Mouse (Mus musculus) heart, embryonic 12.5 days (tissue): ENCODE data around the gene Gpr68. TPM values are rescaled to one million over a fixed set of nuclear protein-coding genes. Genes with fewer than 3 reads are reported as not detected.

Experiments used
- ATAC-seq: fragments of 200-750 bp; cut with Nextera tagmentation; 2 replicates; pipeline ENCODE4 v1.8.0; 2017; ENCODE audit warnings: moderate TSS enrichment, moderate library complexity; ENCODE audit not compliant: insufficient number of reproducible peaks, low FRiP score
- H3K27ac ChIP-seq: fragments of 300-500 bp; sonication (generic); 2 replicates; pipeline ENCODE4 v1.5.1; 2016; ENCODE audit warnings: mild to moderate bottlenecking, moderate library complexity; ENCODE audit not compliant: poor library complexity, severe bottlenecking
- H3K27me3 ChIP-seq: fragments of 300-500 bp; sonication (generic); replicated peaks from 2 replicates; pipeline ENCODE4 v1.6.1; 2016; ENCODE audit warnings: mild to moderate bottlenecking, moderate library complexity
- H3K36me3 ChIP-seq: fragments of 300-500 bp; sonication (generic); 2 replicates; pipeline ENCODE4 v1.6.1; 2016; ENCODE audit warnings: mild to moderate bottlenecking, moderate library complexity
- H3K4me1 ChIP-seq: fragments of 300-500 bp; sonication (generic); replicated peaks from 2 replicates; pipeline ENCODE4 v1.6.1; 2016; ENCODE audit warnings: mild to moderate bottlenecking
- H3K4me2 ChIP-seq: fragments of 300-500 bp; sonication (generic); 2 replicates; pipeline ENCODE4 v1.6.1; 2016; ENCODE audit warnings: mild to moderate bottlenecking, moderate library complexity
- H3K4me3 ChIP-seq: fragments of 300-500 bp; sonication (generic); 2 replicates; pipeline ENCODE4 v1.5.1; 2016; ENCODE audit warnings: mild to moderate bottlenecking
- H3K9ac ChIP-seq: fragments of 300-500 bp; sonication (generic); 2 replicates; pipeline ENCODE4 v1.6.1; 2016; ENCODE audit warnings: mild to moderate bottlenecking, moderate library complexity
- H3K9me3 ChIP-seq: fragments of 300-500 bp; sonication (generic); replicated peaks from 2 replicates; pipeline ENCODE4 v1.6.1; 2016; ENCODE audit warnings: mild to moderate bottlenecking, moderate library complexity
- WGBS: fragments of 180-500 bp; shearing (Covaris S2); methylation state at CpG from one replicate; pipeline ENCODE4 v1.1.7; 2016; 5-methylcytosine and 5-hydroxymethylcytosine counted together
- polyA plus RNA-seq: library from polyadenylated mRNA; unstranded; fragments of >200 nt; fragmentation: Nextera tagmentation; extraction: Ambion mirVana; gene quantifications from 2 replicates; pipeline ENCODE4 v1.2.1, GENCODE M21; 2016

Gpr68 gene
- polyA plus RNA-seq, 1 experiment from 2014 or later, result 6.2 TPM

GRCm38 (mm10) chr12:100943146-100943545, 35.1 kb upstream of the Gpr68 start:
- Histone ChIP-seq H3K27me3 (peaks cover 82% of the 10 kb centered on the region), H3K9me3 (no peaks in the 10 kb centered on the region), H3K9ac (no peak overlapping the region), H3K4me1 (no peaks in the 10 kb centered on the region), H3K27ac (no peak overlapping the region), H3K4me3 (no peak overlapping the region), H3K4me2 (no peak overlapping the region), H3K36me3 (peaks cover 6% of the 10 kb centered on the region; the same call in 1 of the 2 replicates)
- ATAC-seq, result no peak
- WGBS, result 82% methylated on average over 4 of the region's 4 CpGs

DNA sequence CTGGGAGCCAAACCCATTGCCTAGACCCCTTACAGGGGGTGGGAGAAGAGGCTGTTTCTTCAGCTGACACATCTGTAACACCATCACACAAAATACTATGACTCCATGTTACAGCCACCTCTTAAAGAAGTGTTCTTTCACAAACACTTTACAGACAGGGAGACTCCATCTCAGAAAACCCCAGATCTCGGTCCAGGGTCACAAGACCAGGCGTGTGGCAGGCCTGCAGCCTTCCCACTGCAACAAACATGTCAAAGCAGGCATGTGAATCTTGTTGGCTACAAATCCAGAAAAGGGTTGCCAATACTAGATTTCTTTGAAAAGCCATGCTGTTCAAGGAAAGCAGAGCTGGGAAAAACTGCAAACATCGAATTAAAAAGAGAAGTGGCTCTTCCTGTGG, 33.4 kb upstream of the Gpr68 start:
- Histone ChIP-seq H3K4me1 (no peaks in the 10 kb centered on the region), H3K27me3 (peaks cover 76% of the 10 kb centered on the region), H3K4me2 (no peak overlapping the region), H3K4me3 (no peak overlapping the region), H3K9ac (no peak overlapping the region), H3K9me3 (no peaks in the 10 kb centered on the region), H3K27ac (no peak overlapping the region), H3K36me3 (peaks cover under 1% of the 10 kb centered on the region; the same call in 1 of the 2 replicates)
- WGBS, result 75% methylated on average over 3 of the region's 3 CpGs
- ATAC-seq, result no peak

DNA sequence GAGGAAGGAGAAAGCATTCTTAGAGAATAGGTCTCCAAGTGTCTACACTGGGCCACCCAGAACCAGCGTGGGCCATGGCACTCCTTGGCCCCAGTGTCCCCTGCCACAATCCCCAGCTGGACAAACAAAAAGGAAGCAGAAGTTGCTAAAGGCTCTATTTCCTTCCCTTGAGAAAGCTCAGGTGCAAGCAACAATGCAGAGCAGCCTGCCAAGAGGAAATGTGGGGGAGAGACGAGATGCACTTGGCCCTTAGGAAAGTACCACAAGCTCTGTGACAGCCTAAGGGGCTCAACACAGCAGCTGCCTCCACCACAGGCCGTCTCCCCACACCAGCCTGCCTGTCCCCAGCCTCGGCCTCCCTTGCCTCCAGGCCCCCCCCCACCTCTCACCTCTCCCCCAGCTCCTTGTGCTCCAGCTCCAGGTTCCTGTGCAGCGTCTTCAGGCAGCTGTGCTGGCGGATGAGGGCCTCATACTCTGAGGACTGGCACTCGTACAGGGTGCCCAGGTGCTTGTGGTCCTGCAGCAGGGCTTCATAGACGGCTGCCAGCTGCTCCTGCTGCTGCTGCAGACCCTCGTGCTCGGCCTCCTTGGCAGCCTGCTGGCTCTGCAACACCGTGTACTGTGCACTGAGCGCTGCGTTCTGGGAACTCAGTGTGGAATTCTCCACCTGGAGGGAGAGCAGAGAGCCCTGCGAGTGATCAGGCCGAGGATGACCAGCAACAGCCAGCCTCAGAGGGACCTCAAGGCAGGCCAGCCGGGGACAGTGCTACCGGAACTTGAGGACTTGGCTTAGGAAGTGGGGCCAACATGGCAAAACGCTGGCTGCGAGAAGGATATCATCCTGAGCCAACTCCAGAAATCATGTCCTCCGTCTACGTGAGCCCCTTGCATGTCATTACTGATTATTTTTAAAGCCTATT, 29.7 kb upstream of the Gpr68 start:
- Histone ChIP-seq H3K27ac (no peak overlapping the region), H3K9ac (no peak overlapping the region), H3K27me3 (peaks cover 40% of the 10 kb centered on the region)

GRCm38 (mm10) chr12:100936737-100937136, 28.7 kb upstream of the Gpr68 start:
- WGBS, result 83% methylated on average over 4 of the region's 4 CpGs

More for the DNA sequence above, 29.7 kb upstream of the Gpr68 start:
- Histone ChIP-seq H3K4me2 (no peak overlapping the region), H3K4me1 (no peaks in the 10 kb centered on the region; the same call in 1 of the 2 replicates), H3K4me3 (no peak overlapping the region), H3K9me3 (no peaks in the 10 kb centered on the region), H3K36me3 (no peaks in the 10 kb centered on the region)
- no peak; the same call in 1 of the 2 replicates for ATAC-seq
- WGBS, result 73% methylated on average over 21 of the region's 21 CpGs

GRCm38 (mm10) chr12:100936116-100936515, 28.1 kb upstream of the Gpr68 start:
- no peaks in the 10 kb centered on the region; the same call in 1 of the 2 replicates for H3K4me1 ChIP-seq
- peak; percentile 44 for ATAC-seq
- no peak overlapping the region for H3K27ac ChIP-seq
- 13% methylated on average over 2 of the region's 2 CpGs for WGBS
- H3K9ac ChIP-seq, result no peak overlapping the region
- peaks cover 29% of the 10 kb centered on the region for H3K27me3 ChIP-seq
- no peaks in the 10 kb centered on the region for H3K36me3 ChIP-seq
- no peaks in the 10 kb centered on the region for H3K9me3 ChIP-seq
- no peak overlapping the region for H3K4me2 ChIP-seq
- no peak overlapping the region for H3K4me3 ChIP-seq

More at GRCm38 (mm10) chr12:100936737-100937136, 28.7 kb upstream of the Gpr68 start:
- Histone ChIP-seq H3K4me2 (no peak overlapping the region), H3K4me1 (no peaks in the 10 kb centered on the region; the same call in 1 of the 2 replicates), H3K4me3 (no peak overlapping the region), H3K27ac (no peak overlapping the region), H3K9ac (no peak overlapping the region), H3K27me3 (peaks cover 36% of the 10 kb centered on the region), H3K36me3 (no peaks in the 10 kb centered on the region), H3K9me3 (no peaks in the 10 kb centered on the region)
- ATAC-seq, result no peak

DNA sequence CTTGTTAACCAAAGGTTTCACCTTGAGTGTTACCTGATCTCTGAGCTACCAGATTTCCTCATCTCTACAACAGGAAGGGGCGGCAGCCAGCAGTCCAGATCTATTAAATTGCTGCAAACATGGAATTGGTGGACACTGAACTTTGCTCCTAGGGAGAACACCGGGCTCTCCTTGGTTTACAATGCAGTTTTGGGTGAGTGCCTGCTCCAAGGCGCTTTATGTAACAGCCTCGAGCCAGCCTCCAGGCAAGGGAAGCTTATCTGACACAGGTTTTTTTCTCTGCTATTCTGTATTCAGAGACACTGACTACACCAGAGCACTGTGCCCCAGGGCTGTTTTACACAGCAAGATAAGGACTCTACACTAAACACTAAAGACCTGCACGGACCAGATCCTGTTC, 26.8 kb upstream of the Gpr68 start:
- H3K9ac ChIP-seq, result no peak overlapping the region
- no peaks in the 10 kb centered on the region for H3K9me3 ChIP-seq
- H3K27me3 ChIP-seq, result peaks cover 25% of the 10 kb centered on the region
- no peaks in the 10 kb centered on the region for H3K36me3 ChIP-seq
- no peak overlapping the region for H3K4me2 ChIP-seq
- ATAC-seq, result no peak
- no peak overlapping the region for H3K4me3 ChIP-seq
- H3K4me1 ChIP-seq, result no peaks in the 10 kb centered on the region; the same call in 1 of the 2 replicates
- 56% methylated on average over 5 of the region's 5 CpGs for WGBS
- no peak overlapping the region for H3K27ac ChIP-seq

DNA sequence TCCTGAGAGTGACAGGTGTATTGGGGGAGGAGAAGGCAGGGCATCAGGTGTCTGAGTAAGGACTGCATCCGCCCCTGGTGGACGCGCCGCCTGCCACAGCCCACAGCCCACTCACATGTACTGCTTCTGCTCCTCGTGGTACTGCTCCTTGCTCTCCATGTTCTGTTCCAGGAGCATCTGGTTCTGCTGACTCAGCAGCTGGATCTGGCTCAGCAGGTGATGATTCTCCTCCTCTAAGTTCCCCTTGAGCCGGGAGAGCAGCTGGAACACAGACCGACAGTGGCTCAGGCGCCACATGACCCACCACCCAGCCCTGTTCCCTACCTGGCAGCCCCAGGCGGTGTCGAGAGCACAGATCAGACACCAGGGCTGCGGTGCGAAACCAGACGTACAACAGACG, 23.7 kb upstream of the Gpr68 start:
- Histone ChIP-seq H3K27me3 (peaks cover 4% of the 10 kb centered on the region; the same call in 1 of the 2 replicates), H3K36me3 (no peaks in the 10 kb centered on the region), H3K9ac (no peak overlapping the region), H3K9me3 (no peaks in the 10 kb centered on the region), H3K4me2 (no peak overlapping the region), H3K4me1 (no peaks in the 10 kb centered on the region; the same call in 1 of the 2 replicates), H3K4me3 (no peak overlapping the region), H3K27ac (no peak overlapping the region)
- WGBS, result 94% methylated on average over 14 of the region's 14 CpGs
- ATAC-seq, result no peak

DNA sequence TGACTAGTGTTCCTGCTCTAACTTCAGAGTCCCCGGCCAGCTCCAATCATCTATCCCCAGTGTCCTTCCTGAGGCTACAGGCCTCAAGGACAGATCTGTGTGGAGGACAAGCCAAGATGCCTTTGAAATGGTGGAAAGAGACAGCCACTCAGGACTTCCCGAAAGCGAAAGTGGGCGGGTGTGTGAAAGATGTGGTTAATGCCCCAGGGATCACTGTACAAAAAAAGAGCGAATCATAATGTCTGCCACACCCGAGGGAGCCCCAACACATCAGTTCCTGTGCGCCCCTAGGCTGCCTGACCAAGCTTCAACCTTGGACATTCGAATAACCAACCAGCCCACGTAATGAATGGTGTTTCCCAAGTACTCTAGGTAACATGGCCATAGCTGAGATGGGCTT, 20.3 kb upstream of the Gpr68 start:
- H3K27ac ChIP-seq, result no peak overlapping the region
- H3K4me2 ChIP-seq, result no peak overlapping the region
- WGBS, result 90% methylated on average over 9 of the region's 9 CpGs
- H3K9me3 ChIP-seq, result no peaks in the 10 kb centered on the region
- no peak for ATAC-seq
- no peaks in the 10 kb centered on the region for H3K4me1 ChIP-seq
- no peak overlapping the region for H3K9ac ChIP-seq
- no peak overlapping the region for H3K4me3 ChIP-seq
- no peaks in the 10 kb centered on the region for H3K36me3 ChIP-seq
- peaks cover 4% of the 10 kb centered on the region; the same call in 1 of the 2 replicates for H3K27me3 ChIP-seq

DNA sequence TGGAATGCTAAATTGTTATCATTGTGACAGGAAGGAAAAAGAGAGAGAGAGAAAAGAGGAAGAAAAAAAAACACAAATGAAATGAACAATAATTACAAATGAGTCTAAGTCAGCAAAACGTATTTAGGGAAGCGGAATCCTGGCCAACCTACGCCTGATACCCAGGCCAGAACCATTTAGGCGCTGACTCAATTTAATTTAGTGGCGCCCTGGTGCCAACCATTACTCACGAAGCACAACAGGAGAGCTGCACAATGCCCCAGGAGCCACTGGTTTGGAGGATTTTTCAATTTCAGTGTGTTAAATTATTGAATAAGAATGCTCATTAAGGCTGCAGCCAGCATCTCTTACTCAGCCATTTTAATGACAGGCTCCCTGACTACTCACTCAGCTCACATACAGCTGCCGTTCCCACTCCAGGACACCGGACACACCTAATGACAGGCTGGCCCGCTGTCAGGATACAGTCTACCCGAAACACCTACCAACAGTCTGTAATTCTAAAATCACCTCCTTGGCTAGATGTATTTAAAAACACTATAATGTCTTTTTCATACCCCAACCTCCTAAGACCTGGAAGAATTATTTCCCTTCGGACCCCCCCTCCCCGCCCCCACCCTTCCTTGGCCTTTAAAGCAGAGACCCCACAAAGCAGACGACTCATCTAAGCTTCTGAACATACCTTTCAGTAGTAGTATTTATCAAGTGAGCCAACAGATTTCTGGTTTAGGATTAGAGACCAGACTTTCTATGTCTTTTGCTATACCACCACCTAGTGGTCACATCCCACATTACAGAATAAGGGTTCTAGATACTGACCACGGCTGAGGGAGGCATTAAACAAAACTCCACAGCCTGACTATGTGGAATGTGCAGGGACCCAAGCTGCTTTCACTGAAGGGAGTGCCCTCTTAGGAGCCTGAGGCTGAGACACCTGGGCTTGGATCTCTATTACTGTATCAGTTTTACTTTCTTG, 17.9 kb upstream of the Gpr68 start:
- no peak; the same call in 1 of the 2 replicates for ATAC-seq
- WGBS, result 65% methylated on average over 14 of the region's 14 CpGs

GRCm38 (mm10) chr12:100924646-100925339, 16.8 kb upstream of the Gpr68 start:
- no peak overlapping the region for H3K9ac ChIP-seq
- peaks cover 12% of the 10 kb centered on the region; the same call in 1 of the 2 replicates for H3K27me3 ChIP-seq
- no peaks in the 10 kb centered on the region for H3K36me3 ChIP-seq
- H3K4me1 ChIP-seq, result no peaks in the 10 kb centered on the region
- H3K4me3 ChIP-seq, result no peak overlapping the region
- no peak overlapping the region for H3K4me2 ChIP-seq
- WGBS, result 83% methylated on average over 15 of the region's 15 CpGs
- no peak overlapping the region for H3K27ac ChIP-seq
- no peak for ATAC-seq
- no peaks in the 10 kb centered on the region for H3K9me3 ChIP-seq

More for the DNA sequence above, 17.9 kb upstream of the Gpr68 start:
- Histone ChIP-seq H3K36me3 (no peaks in the 10 kb centered on the region), H3K4me2 (no peak overlapping the region), H3K4me1 (no peaks in the 10 kb centered on the region), H3K9me3 (no peaks in the 10 kb centered on the region), H3K9ac (no peak overlapping the region), H3K27me3 (peaks cover 12% of the 10 kb centered on the region; the same call in 1 of the 2 replicates), H3K4me3 (no peak overlapping the region), H3K27ac (no peak overlapping the region)
